Mouse (Mus musculus) frontal cortex, postnatal 14 days (tissue): ENCODE data around the gene Gpr157.

Experiments
- DNase-seq, 2 experiments: peaks; one replicate each; pipeline ENCODE4 v3.0.0; 2022; ENCODE audit warnings: low spot score in 2 of 2

Gene Gpr157

GRCm38 (mm10) chr4:150146286-150146685 is 59.1 kb downstream of the Gpr157 start:
- no peak for DNase-seq

GRCm38 (mm10) chr4:150151045-150151444 is 63.9 kb downstream of the Gpr157 start:
- no peak for DNase-seq

GRCm38 (mm10) chr4:150152483-150152882 is 65.3 kb downstream of the Gpr157 start:
- no peak for DNase-seq

GRCm38 (mm10) chr4:150155301-150155700 is 68.1 kb downstream of the Gpr157 start:
- no peak for DNase-seq
